Mouse (Mus musculus) adrenal gland, postnatal 14 days (tissue): ENCODE results near the gene Kmt2a. TPM values are rescaled to one million over a fixed set of nuclear protein-coding genes. Genes with fewer than 3 reads are reported as not detected.
"Not testable (repeated sequence)": the region's sequence is repeated elsewhere in the genome, so short reads cannot be mapped to it uniquely, and the experiment has no call there.

Experiments used
- DNase-seq: peaks from one replicate; pipeline ENCODE4 v3.0.0; 2021; ENCODE audit warnings: mixed read lengths
- total RNA-seq: library from RNA; stranded (reverse); gene quantifications from 2 replicates; pipeline ENCODE4 v1.2.3, GENCODE M21; 2021

The Kmt2a gene
- total RNA-seq, 1 experiment from 2014 or later = 37.2 TPM

DNA sequence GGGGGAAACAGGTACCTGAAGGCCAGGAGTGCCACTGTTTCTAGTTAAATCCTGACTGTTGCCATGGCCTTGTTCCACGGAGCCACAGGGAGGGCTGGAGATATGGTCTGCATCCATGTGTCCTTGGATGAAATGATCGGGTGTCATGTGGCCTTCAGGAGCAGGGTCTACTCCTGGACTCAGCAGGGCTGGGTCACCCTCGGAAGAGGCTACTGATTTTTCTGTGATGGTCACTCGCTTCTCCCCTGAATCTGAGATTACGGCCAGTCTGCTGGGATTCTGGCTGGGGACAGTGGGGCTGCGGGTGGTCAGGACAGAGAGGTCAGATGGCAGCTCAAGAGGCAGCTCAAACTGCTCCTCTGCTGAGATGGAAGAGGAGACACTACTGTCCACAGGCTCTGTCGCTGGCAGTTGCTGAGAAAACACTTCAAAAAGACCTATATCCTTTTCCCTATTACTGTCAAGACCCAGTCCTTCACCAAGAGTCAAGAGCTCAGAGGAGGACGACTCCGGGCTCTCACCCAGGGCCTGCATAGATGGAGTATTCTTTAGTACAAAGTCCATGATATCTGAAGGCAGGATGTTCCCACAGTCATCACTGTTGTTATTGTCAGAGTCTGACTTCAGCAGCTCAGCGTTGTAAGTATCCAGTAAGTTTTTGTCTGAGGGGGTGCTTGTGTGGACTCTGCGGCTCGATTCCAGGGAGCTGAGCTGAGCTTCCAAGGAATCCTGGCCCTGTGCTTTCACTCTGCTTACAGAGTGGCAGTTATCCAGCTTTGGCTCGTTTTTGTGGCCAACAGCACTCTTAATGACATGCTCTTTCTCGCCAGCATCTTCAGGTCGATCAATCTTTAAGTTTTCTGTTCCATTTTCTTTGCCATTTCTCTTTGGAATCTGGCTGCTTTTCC is 60.9 kb downstream of the Kmt2a start:
- DNase-seq = no peak

DNA sequence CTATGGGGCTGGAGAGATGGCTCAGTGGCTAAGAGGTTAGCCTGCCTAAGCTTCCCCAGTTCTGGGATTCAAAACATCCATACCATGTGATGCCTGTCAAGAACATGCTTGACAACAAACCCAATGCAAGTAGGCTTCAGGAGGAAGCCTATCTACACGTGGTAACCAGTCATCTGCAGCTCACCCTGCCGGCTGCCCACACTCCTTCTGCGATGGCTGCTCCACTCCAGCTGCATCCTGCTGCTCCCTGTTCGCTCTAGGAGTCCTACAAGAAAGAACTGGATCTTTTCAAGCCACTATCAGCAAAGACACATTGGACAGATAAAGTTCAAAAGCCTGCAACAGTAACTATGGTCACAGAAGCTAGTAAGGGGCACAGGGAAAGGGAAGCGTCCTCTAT is 63.6 kb downstream of the Kmt2a start:
- DNase-seq = no peak

DNA sequence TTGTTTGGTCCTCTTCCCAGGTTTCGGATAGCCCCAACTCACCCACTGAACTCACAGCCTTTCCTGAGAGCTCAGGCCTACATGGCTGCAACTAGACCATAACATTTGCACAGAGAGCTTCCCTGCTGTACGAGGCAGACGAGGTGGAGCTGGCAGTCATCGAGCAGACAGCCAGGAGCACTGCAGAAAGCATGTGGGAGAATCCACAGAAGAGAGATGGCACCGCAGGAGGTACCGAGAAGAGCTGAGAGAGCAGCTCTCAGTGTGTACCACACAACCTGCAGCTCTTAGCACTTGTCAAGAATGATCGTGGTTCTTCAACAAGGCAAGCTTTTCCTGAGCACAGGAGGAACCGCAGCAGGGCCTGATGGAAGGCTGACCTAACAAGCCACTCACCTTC is 66.9 kb downstream of the Kmt2a start:
- no peak for DNase-seq

DNA sequence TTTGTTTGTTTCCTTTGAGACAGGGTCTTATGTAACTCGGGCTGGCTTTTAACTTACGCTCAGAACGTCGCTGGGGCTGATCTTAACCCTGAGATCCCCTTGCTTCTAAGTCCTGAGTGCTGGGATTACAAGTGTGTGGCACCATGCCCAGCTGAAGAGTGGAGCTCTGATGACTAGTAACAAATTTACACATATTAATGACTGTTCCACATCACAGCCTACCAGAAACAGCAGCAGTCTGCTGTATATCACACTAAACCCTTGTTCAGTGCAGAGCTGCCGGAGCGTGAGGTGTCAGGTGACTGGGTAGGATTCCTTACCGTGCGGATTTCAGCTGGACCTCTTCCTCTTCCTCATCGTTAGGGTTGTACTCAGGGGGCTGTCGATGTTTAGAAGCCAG is 70.8 kb downstream of the Kmt2a start:
- DNase-seq = no peak

DNA sequence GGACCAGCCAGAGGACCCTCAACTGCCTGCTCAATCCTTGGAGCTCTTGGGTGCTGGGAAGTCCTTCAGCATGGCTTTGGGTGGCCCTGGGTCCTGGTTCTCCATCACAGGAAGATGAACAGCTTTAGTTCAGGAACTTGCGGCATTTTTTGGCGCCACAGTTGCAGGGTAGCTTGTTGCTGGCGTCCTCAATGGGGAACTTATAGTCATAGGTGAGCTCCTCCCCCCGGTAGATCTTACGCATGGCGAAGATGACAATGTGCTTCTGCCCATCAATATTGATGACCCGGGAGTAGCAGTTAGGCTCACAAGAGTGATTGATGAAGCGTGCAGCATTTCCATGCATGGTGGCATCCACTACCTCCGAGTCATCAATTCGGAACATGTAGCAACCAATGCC is 73.3 kb downstream of the Kmt2a start:
- no peak for DNase-seq

DNA sequence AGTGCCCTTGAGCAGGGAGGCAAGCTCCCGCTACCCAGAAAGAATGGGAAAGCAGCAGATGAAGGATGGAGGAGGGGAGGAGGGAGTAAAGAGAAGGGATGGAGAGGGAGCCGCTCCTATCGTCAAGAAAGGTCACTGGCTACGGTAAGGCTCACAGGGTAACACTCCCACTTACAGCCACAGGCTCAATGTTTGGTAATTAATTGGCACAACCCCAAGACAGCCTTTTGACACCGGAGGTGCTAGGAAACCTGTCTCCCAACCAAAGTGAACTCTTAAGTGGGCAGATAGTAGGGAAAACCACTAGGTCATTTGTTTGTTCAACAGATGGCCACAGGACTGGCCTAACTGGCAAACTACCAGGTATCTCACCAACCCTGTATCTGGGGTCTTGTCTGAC is 74.0 kb downstream of the Kmt2a start:
- no peak for DNase-seq

GRCm38 (mm10) chr9:44805536-44805935 is 75.6 kb downstream of the Kmt2a start:
- no peak for DNase-seq

GRCm38 (mm10) chr9:44804678-44805077 is 76.4 kb downstream of the Kmt2a start:
- DNase-seq = no peak

DNA sequence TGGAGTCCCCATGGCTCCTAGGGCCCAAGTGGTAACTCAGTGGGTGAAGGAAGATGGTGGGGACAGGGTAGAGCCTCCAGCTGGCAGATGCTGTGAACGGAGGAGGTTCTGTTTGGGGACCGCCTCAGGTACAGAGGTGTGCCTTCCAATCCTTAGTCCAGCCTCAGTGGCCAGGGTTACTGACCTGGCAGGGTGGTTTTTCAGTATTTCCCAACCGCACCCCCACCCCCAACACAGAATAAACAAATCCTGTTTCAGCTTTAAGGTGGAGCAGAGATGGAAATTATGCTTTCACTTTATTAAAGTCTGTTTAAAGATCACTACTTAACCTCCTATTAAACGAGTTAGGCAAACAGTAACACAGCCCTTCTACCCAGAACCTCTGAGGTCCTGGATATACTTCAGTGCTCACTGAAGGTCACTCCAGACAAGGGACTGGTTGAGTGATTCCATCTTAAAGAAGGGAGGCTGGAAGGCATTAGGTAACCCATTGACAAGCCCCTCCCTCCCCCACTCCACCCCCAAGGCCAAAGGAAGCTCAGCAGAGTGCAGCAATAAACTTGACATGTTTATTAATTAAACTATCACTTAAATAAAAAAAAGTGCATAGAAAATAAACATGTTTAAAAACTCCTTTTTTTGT is 78.2 kb downstream of the Kmt2a start, which contains the start of gene Ttc36:
TSS of gene Ttc36 (minus strand) at position 265 of the 643 bp plus-strand sequence.
- DNase-seq = peak; percentile 63

GRCm38 (mm10) chr9:44801669-44802068 is 79.4 kb downstream of the Kmt2a start:
- DNase-seq = no peak

DNA sequence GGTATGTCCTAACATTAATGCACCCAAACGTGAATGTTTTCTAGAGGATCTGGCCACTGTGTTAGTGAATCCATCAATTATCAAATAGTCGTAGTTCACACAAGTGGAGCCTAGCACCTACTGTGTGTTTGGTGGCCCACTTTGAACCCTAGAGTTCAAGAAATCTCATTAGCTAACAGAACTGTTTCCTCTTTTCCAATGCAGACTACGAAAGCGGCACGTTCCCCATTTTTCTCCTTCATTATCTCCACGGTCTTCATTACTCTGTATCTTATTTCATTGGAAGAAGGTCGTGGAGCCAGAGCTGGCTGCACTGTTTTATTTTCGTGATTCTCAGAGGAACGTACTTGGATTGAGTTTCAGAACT is 81.2 kb downstream of the Kmt2a start:
- DNase-seq = no peak

DNA sequence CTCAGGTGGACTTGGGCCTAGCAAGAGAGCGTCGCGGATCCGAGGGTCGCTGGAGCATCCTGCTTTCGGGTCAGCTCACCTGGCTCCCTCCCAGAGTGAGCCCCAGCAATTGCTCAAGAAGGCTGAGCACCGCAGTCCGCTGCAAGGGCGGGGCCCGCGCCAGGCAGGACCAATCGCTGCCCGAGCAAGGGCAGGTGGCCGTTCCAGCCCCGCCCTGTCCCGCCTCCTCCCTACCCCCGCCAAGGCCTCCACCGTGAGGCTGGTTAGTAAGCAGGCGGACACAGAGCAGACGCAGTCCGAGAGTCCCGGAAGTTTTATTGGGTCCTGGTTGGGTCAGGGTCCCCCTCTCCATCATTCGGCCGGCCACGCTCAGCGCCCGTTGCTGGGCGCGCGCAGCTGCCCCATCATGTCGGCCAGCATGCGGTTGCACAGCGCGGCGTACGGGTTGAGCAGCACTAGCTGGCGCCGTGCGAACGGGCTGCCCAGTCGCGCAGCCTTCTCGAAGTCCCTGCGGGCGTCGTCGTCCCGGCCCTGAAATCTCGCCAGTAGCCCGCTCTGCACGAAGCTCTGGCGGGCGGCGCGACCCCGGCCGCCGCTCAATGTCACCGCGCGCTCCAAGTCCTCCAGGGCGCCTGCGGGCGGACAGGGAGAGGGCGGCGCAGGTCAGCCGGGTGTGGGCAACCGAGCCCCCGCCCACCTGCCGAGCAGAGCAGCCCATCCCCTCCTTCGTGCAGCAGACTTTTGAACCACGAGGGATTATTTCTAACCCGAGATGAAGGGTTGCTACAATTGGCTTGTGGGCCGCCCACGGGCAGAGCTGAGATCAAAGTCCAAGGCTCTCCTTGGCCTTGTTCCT is 81.8 kb downstream of the Kmt2a start, which contains the start of gene Tmem25:
TSS of gene Tmem25 (minus strand) at position 206 of the 856 bp plus-strand sequence.
- peak; percentile 95 for DNase-seq

DNA sequence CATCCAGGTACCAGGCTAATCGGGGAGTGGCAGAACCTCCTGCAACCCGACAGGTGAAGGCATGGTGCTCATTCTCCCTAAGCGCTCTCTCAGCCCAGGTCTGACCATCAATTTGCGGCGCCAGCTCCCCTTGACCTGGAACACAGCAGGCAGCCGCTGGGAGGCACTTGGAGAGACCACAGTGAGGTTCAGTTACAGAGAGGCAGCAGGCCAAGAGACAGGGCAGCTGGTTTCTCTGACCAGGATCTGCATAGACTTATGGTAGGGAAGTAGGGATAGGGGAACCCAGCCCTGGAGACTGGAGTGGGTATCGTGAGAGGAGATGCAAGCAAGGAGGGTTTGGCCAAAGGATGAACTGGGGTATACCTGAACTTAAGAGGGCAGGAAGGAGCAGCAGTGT is 82.8 kb downstream of the Kmt2a start:
- no peak for DNase-seq

DNA sequence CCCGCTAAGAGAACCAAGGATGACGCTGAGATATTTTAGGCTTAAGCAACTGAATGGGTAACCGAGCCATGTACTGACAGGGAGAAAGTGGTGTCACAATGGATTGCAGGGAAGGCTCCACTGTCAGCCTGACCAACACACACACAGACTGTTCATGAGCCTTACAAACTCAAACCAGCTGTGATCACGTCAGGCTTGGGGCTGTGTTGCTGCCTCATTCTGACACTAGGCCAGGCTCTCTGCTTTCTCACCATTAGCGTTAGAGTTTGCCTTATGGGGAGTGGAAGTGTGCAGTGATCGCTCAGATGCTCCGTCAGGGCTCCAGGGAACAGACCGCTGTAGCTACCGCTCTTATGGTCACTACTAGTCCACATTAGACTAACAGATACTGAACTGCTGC is 88.3 kb downstream of the Kmt2a start:
- no peak for DNase-seq

DNA sequence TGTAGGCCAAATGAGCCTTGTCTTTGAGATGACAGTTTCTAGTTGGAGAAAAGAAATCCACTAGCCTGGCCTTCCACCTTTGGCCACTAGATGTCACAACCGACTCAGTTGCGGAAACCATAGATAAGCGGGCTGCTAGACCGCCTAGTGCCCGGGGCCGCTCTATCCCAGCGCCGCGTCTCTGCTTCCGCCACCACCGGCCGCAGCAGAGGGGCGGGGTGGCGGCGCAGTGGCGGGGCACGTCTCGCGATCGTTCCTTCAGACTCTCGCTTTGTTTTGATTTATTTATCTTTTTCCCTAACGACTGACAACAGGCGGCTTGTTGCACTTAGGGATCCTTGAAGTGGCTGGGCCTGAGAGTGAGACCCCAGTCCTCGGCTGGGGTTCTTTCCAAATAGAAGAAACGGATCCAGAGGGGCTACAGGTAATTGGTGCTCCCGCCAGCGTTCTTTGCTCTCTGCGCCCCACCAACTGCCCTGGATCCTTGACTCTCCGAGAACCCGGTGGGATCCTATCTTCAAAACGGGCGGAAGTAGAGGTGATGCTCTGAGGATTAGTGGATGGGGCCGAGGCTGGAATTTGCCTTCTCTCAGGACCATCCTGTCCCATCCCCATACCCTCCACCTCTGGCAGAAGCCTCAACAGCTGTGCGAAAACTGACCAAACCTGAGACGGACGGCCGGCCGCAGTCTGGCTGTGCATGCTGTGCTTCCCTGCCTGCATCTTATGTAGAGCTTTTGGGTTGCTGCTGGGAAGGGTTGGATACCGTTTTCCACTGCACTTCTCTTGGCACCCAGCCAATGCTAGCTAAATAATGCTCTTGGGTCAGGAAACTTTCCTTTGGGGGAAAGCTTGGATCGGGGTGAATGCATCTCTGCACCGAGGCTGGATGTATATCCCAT is 108.1 kb downstream of the Kmt2a start:
- DNase-seq = peak; percentile 96

DNA sequence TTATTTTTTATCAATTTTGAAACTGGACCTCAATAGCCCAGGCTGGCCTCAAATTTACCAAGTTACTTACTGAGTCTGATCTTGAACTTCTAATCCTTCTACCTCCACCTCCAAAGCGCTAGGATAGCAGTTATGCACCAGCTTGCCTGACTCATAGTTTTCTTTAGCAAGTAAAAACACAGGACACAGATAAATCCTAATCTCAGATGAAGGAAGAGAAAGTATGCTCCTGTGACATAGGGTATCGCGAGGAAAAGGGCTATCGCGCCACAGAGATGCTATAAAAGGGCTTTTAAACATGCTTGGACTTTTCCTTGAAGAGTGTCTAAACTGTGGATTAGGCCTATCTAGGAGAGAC is 108.7 kb downstream of the Kmt2a start:
- DNase-seq = no peak

- no peak for DNase-seq
Measured at GRCm38 (mm10) chr9:44771376-44771775, 109.7 kb downstream of the Kmt2a start.

GRCm38 (mm10) chr9:44768029-44768394 is 113.1 kb downstream of the Kmt2a start:
- not testable (repeated sequence) for DNase-seq

GRCm38 (mm10) chr9:44767101-44768028 is 113.7 kb downstream of the Kmt2a start, which contains the start of the genes Arcn1 and Ift46:
Arcn1 (minus strand) TSS chr9:44767845.
Ift46 (plus strand) TSS chr9:44767908.
- peak; percentile 90 for DNase-seq

- DNase-seq = no peak
Measured at GRCm38 (mm10) chr9:44760873-44761272, 120.2 kb downstream of the Kmt2a start.
